Comparison of ENCODE assay signal across 17 mouse cellular contexts in genomic region chr2:102916596-102916995, GRCm38 (mm10). TPM values are rescaled to one million over a fixed set of nuclear protein-coding genes. Genes with fewer than 3 reads are reported as not detected.
DNase-seq lines count a peak whose midpoint lies in the region; ATAC-seq lines count a peak whose summit lies in the region.
"Had no signal": no experiment of that assay in that cellular context is flagged by ENCODE, and none has a peak within 500 bp of the region (broad histone marks: within the 10 kb centered on the region; RNA-seq: fewer than 3 reads in every experiment).

No protein-coding gene starts in this region.

- 83% methylated on average over 3 of the region's 3 CpGs for WGBS in kidney, embryonic 14.5 days

- no peak overlapping the region for H3K9ac ChIP-seq in kidney, embryonic 14.5 days (ENCODE audit: low read depth, low read length)
- H3K9ac ChIP-seq: liver, embryonic 13.5 days had no signal

- intact Hi-C loops in left cerebral cortex, postnatal 14 days (cut with DNase I), result no loop called here

- ATAC-seq in kidney, embryonic 14.5 days (ENCODE audit: low FRiP score, low TSS enrichment), result no peak
- ATAC-seq: intestine, embryonic 16.5 days had no signal

- no peak overlapping the region for H3K4me3 ChIP-seq in kidney, embryonic 14.5 days (ENCODE audit: low read length)
- H3K4me3 ChIP-seq: erythroblast, embryonic 14.5 days; hindbrain, embryonic 10.5 days; liver, embryonic 13.5 days had no signal

- no peak overlapping the region for H3K4me2 ChIP-seq in kidney, embryonic 14.5 days (replicated peaks; ENCODE audit: low read depth, low read length)
- H3K4me2 ChIP-seq: liver, embryonic 13.5 days had no signal

- H3K27me3 ChIP-seq in kidney, embryonic 14.5 days (ENCODE audit: control insufficient read depth, insufficient read depth, low read length), result no peaks in the 10 kb centered on the region
- H3K27me3 ChIP-seq: liver, embryonic 13.5 days had no signal

- no peak overlapping the region for H3K27ac ChIP-seq in kidney, embryonic 14.5 days (ENCODE audit: low read depth, low read length)
- H3K27ac ChIP-seq: hindbrain, embryonic 10.5 days; liver, embryonic 13.5 days; stomach, postnatal 0 days had no signal

- H3K9me3 ChIP-seq in kidney, embryonic 14.5 days (ENCODE audit: control insufficient read depth, low read length), result no peaks in the 10 kb centered on the region
- H3K9me3 ChIP-seq: hindbrain, embryonic 10.5 days; liver, embryonic 13.5 days had no signal

- H3K36me3 ChIP-seq in kidney, embryonic 14.5 days (ENCODE audit: control insufficient read depth, insufficient read depth, low read length), result no peaks in the 10 kb centered on the region
- H3K36me3 ChIP-seq: hindbrain, embryonic 10.5 days; liver, embryonic 13.5 days had no signal

- DNase-seq in gastrocnemius, adult 18-20 months (ENCODE audit: low spot score), result peak; percentile 36
- no peak for DNase-seq in gastrocnemius, postnatal 10 days
- peak; percentile 36 to 66 for DNase-seq in left cerebral cortex, postnatal 14 days (ENCODE audit: low spot score in 2 of 2)
- no peak for DNase-seq in left cerebral cortex, adult 8-10 months (ENCODE audit: low spot score in 2 of 2)
- peak; percentile 51 to 79 for DNase-seq in right cerebral cortex, postnatal 10 days (ENCODE audit: low spot score in 2 of 2)
- no peak for DNase-seq in right cerebral cortex, postnatal 14 days
- DNase-seq in telencephalon, adult 2 months (ENCODE audit: low read depth, low spot score), result peak; percentile 61
- DNase-seq: adrenal gland, adult 2 months; cerebellum, postnatal 25 days; kidney, postnatal 25 days; layer of hippocampus, postnatal 36 days; liver, embryonic 13.5 days had no signal

- no peaks in the 10 kb centered on the region for H3K4me1 ChIP-seq in kidney, embryonic 14.5 days (ENCODE audit: control insufficient read depth, insufficient read depth, low read length)

RNA-seq across cellular contexts. Expression of gene Cd44, which starts 15.1 kb away (rescaled TPM):
- 1 to 10 TPM; 3.9 to 6.0 TPM for total RNA-seq in gastrocnemius, adult 18-20 months (2021)
- 10 to 100 TPM; 25.0 to 39.2 TPM for total RNA-seq in gastrocnemius, postnatal 10 days (2021)
- total RNA-seq in left cerebral cortex, postnatal 14 days (2021), result 1 to 10 TPM; 7.0 to 8.4 TPM
- 1 to 10 TPM; 3.8 to 9.0 (median 5.8) TPM for total RNA-seq in left cerebral cortex, adult 8-10 months (2022)
- 3.2 and 4.0 TPM in 2 replicates for polyA plus RNA-seq in kidney, embryonic 14.5 days (2014; fragmentation: Nextera tagmentation; extraction: Ambion mirVana)

Comparison
In these comparisons a context has a peak if more than half of its experiments do, and no peak if none do; other contexts are left out.
1. DNase-seq: peak in gastrocnemius, adult 18-20 months (single experiment), left cerebral cortex, postnatal 14 days (2 of 2), right cerebral cortex, postnatal 10 days (2 of 2) and telencephalon, adult 2 months (single experiment); none in gastrocnemius, postnatal 10 days (single experiment), left cerebral cortex, adult 8-10 months (0 of 2) and right cerebral cortex, postnatal 14 days (single experiment).